Mouse (Mus musculus): ENCODE data around the gene Olfr385. TPM values are rescaled to one million over a fixed set of nuclear protein-coding genes. Genes with fewer than 3 reads are reported as not detected.
"Not testable (repeated sequence)": the region's sequence is repeated elsewhere in the genome, so short reads cannot be mapped to it uniquely, and the experiment has no call there.

Olfr385 gene
- not detected in 2 replicates for total RNA-seq (2014; rRNA removed)
- polyA plus RNA-seq (2015; fragmentation: Nextera tagmentation; extraction: Ambion mirVana) = not detected in 2 replicates

- H3K36me3 ChIP-seq (ENCODE audit: insufficient read depth, low read length) = no peaks in the 10 kb centered on the region
- ATAC-seq = no peak
- H3K9ac ChIP-seq (replicated peaks; ENCODE audit: low read length) = no peak within 1 kb of the TSS
- no peaks in the 10 kb centered on the region for H3K9me3 ChIP-seq (ENCODE audit: low read length)
- no peak for DNase-seq (ENCODE audit: low spot score)
- TF ChIP-seq CTCF (IDR thresholded peaks at IDR 0.05; ENCODE audit: low read depth) = no peak
- no peak within 1 kb of the TSS for H3K4me3 ChIP-seq (ENCODE audit: low read length)
- no peaks in the 10 kb centered on the region for H3K27me3 ChIP-seq (ENCODE audit: insufficient read depth, low read length)
- H3K4me1 ChIP-seq (ENCODE audit: insufficient read depth, low read length) = no peaks in the 10 kb centered on the region
- no peak within 1 kb of the TSS for H3K4me2 ChIP-seq (ENCODE audit: low read depth, low read length)
- H3K27ac ChIP-seq = no peak within 1 kb of the TSS
Observed at GRCm38 (mm10) chr11:73592908-73593307, at the start of gene Olfr385. Gene Olfr385 (minus strand): TSS chr11:73593008.

DNA sequence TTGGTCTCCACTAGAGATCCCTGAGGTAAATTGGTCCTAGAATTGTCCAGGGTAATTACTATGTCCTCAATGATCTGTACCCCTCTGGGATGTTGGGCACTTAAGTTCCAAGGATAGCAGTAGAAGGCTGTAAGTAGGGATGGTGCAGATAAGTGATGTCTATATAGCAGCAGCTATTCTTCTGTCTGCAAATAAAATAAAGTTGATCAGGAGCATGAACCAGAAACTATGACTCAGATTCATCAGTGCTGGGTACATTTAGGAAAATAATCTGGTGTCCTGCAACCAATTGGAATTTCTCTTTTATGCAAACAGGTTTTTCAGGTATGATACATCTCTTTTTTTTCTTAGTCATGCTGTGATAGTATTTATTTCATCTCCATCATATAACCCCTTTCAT lies 5.5 kb upstream of the Olfr385 start, which contains the start of gene Olfr384:
TSS of gene Olfr384 (plus strand) at position 301 of the 400 bp plus-strand sequence.
- TF ChIP-seq CTCF (IDR thresholded peaks at IDR 0.05; ENCODE audit: low read depth) = no peak
- H3K9ac ChIP-seq (replicated peaks; ENCODE audit: low read length) = no peak within 1 kb of the TSS
- H3K27me3 ChIP-seq (ENCODE audit: insufficient read depth, low read length) = no peaks in the 10 kb centered on the region
- DNase-seq (ENCODE audit: low spot score) (no peak), ATAC-seq (no peak)
- H3K4me1 ChIP-seq (ENCODE audit: insufficient read depth, low read length) = no peaks in the 10 kb centered on the region
- H3K4me2 ChIP-seq (ENCODE audit: low read depth, low read length) = no peak within 1 kb of the TSS
- no peaks in the 10 kb centered on the region for H3K36me3 ChIP-seq (ENCODE audit: insufficient read depth, low read length)
- H3K27ac ChIP-seq = no peak within 1 kb of the TSS
- no peaks in the 10 kb centered on the region; the same call in 1 of the 2 replicates for H3K9me3 ChIP-seq (ENCODE audit: low read length)
- no peak within 1 kb of the TSS for H3K4me3 ChIP-seq (ENCODE audit: low read length)

GRCm38 (mm10) chr11:73583188-73583587 lies 9.6 kb downstream of the Olfr385 start:
- not testable (repeated sequence) for H3K27me3 ChIP-seq (ENCODE audit: insufficient read depth, low read length); H3K4me3 ChIP-seq (ENCODE audit: low read length); ATAC-seq; H3K27ac ChIP-seq; H3K4me1 ChIP-seq (ENCODE audit: insufficient read depth, low read length); DNase-seq (ENCODE audit: low spot score); H3K9ac ChIP-seq (replicated peaks; ENCODE audit: low read length); H3K4me2 ChIP-seq (ENCODE audit: low read depth, low read length); H3K9me3 ChIP-seq (ENCODE audit: low read length); H3K36me3 ChIP-seq (ENCODE audit: insufficient read depth, low read length)
- 75% methylated on average over 1 of the region's 1 CpGs for WGBS

DNA sequence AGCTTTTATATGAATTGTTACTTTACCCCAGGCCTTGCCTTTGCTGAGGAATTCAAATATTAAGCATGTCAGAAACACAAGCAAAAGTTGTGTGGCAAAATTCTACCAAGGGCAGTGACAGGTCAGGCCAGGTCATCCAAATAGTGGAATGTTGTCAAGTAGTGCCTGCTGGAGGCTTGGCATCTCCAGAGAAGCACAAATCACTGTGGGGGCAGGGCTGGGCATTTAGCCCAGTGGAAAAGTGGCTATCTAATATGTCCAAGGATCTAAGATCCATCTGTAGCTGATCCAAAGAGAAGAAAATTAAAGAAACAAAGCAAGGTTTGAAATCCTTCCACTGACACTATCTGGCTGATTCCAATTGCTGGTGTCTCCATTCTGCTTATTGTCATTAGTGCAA lies 12.9 kb downstream of the Olfr385 start:
- no peak overlapping the region for H3K27ac ChIP-seq
- no peak for TF ChIP-seq CTCF (IDR thresholded peaks at IDR 0.05; ENCODE audit: low read depth)
- DNase-seq (ENCODE audit: low spot score) (no peak), ATAC-seq (no peak)
- H3K9ac ChIP-seq (replicated peaks; ENCODE audit: low read length) = no peak overlapping the region
- H3K4me1 ChIP-seq (ENCODE audit: insufficient read depth, low read length) = no peaks in the 10 kb centered on the region
- no peaks in the 10 kb centered on the region for H3K9me3 ChIP-seq (ENCODE audit: low read length)
- no peaks in the 10 kb centered on the region for H3K36me3 ChIP-seq (ENCODE audit: insufficient read depth, low read length)
- no peak overlapping the region for H3K4me3 ChIP-seq (ENCODE audit: low read length)
- no peak overlapping the region for H3K4me2 ChIP-seq (ENCODE audit: low read depth, low read length)
- H3K27me3 ChIP-seq (ENCODE audit: insufficient read depth, low read length) = no peaks in the 10 kb centered on the region

Other genes starting within 250 kb of the Olfr385 start
- gene Olfr20, start 242.2 kb downstream of the Olfr385 start, total RNA-seq (2014; rRNA removed) = not detected in 2 replicates
- gene Olfr20, start 242.2 kb downstream of the Olfr385 start, polyA plus RNA-seq (2015; fragmentation: Nextera tagmentation; extraction: Ambion mirVana) = not detected in 2 replicates
- gene Olfr376, start 221.8 kb downstream of the Olfr385 start, total RNA-seq (2014; rRNA removed) = not detected in 2 replicates
- not detected in 2 replicates for gene Olfr376, start 221.8 kb downstream of the Olfr385 start, polyA plus RNA-seq (2015; fragmentation: Nextera tagmentation; extraction: Ambion mirVana)
- not detected in 2 replicates for gene Olfr1, start 193.4 kb downstream of the Olfr385 start, total RNA-seq (2014; rRNA removed)
- gene Olfr1, start 193.4 kb downstream of the Olfr385 start, polyA plus RNA-seq (2015; fragmentation: Nextera tagmentation; extraction: Ambion mirVana) = not detected in 2 replicates
- gene Olfr378, start 164.5 kb downstream of the Olfr385 start, total RNA-seq (2014; rRNA removed) = not detected in 2 replicates
- gene Olfr378, start 164.5 kb downstream of the Olfr385 start, polyA plus RNA-seq (2015; fragmentation: Nextera tagmentation; extraction: Ambion mirVana) = not detected in 2 replicates
- gene Olfr380, start 135.5 kb downstream of the Olfr385 start, total RNA-seq (2014; rRNA removed) = not detected in 2 replicates
- gene Olfr380, start 135.5 kb downstream of the Olfr385 start, polyA plus RNA-seq (2015; fragmentation: Nextera tagmentation; extraction: Ambion mirVana) = not detected in 2 replicates
- not detected in 2 replicates for gene Olfr381, start 101.4 kb downstream of the Olfr385 start, total RNA-seq (2014; rRNA removed)
- not detected in 2 replicates for gene Olfr381, start 101.4 kb downstream of the Olfr385 start, polyA plus RNA-seq (2015; fragmentation: Nextera tagmentation; extraction: Ambion mirVana)
- gene Olfr382, start 75.8 kb downstream of the Olfr385 start, total RNA-seq (2014; rRNA removed) = not detected in 2 replicates
- not detected in 2 replicates for gene Olfr382, start 75.8 kb downstream of the Olfr385 start, polyA plus RNA-seq (2015; fragmentation: Nextera tagmentation; extraction: Ambion mirVana)
- not detected in 2 replicates for gene Olfr384, start 5.6 kb upstream of the Olfr385 start, total RNA-seq (2014; rRNA removed)
- not detected in 2 replicates for gene Olfr384, start 5.6 kb upstream of the Olfr385 start, polyA plus RNA-seq (2015; fragmentation: Nextera tagmentation; extraction: Ambion mirVana)
- gene Zfp735, start 95.8 kb upstream of the Olfr385 start, total RNA-seq (2014; rRNA removed) = not detected in 2 replicates
- gene Zfp735, start 95.8 kb upstream of the Olfr385 start, polyA plus RNA-seq (2015; fragmentation: Nextera tagmentation; extraction: Ambion mirVana) = not detected in 2 replicates
- not detected in 2 replicates for gene Olfr389, start 187.7 kb upstream of the Olfr385 start, total RNA-seq (2014; rRNA removed)
- not detected in 2 replicates for gene Olfr389, start 187.7 kb upstream of the Olfr385 start, polyA plus RNA-seq (2015; fragmentation: Nextera tagmentation; extraction: Ambion mirVana)
- gene Olfr390, start 190.0 kb upstream of the Olfr385 start, total RNA-seq (2014; rRNA removed) = not detected in 2 replicates
- not detected in 2 replicates for gene Olfr390, start 190.0 kb upstream of the Olfr385 start, polyA plus RNA-seq (2015; fragmentation: Nextera tagmentation; extraction: Ambion mirVana)
- not detected in 2 replicates for gene Olfr391-ps, start 210.0 kb upstream of the Olfr385 start, total RNA-seq (2014; rRNA removed)
- not detected in 2 replicates for gene Olfr391-ps, start 210.0 kb upstream of the Olfr385 start, polyA plus RNA-seq (2015; fragmentation: Nextera tagmentation; extraction: Ambion mirVana)
- not detected in 2 replicates for gene Olfr392, start 224.0 kb upstream of the Olfr385 start, total RNA-seq (2014; rRNA removed)
- gene Olfr392, start 224.0 kb upstream of the Olfr385 start, polyA plus RNA-seq (2015; fragmentation: Nextera tagmentation; extraction: Ambion mirVana) = not detected in 2 replicates

Data from hindbrain, postnatal 0 days (tissue).